Mouse (Mus musculus): ENCODE measurements around the gene Pea15a. TPM values are rescaled to one million over a fixed set of nuclear protein-coding genes. Genes with fewer than 3 reads are reported as not detected.
A peak's percentile ranks its signal among the peaks of the same experiment; 100 is the strongest.

The Pea15a gene
- polyA plus RNA-seq, 1 experiment from 2014 or later: 87.0 TPM

- H3K9me3 ChIP-seq (ENCODE audit: control insufficient read depth, low read length): no peaks in the 10 kb centered on the region
- H3K27ac ChIP-seq (ENCODE audit: low read depth, low read length): no peak overlapping the region
- H3K4me3 ChIP-seq (ENCODE audit: low read length): no peak overlapping the region
- H3K9ac ChIP-seq (ENCODE audit: low read depth, low read length): no peak overlapping the region
- no peaks in the 10 kb centered on the region for H3K4me1 ChIP-seq (ENCODE audit: control insufficient read depth, insufficient read depth, low read length)
- no peaks in the 10 kb centered on the region for H3K27me3 ChIP-seq (ENCODE audit: control insufficient read depth, insufficient read depth, low read length)
- 86% methylated on average over 2 of the region's 2 CpGs for WGBS
- ATAC-seq (ENCODE audit: low FRiP score, low TSS enrichment): no peak
- H3K4me2 ChIP-seq (replicated peaks; ENCODE audit: low read depth, low read length): no peak overlapping the region
- H3K36me3 ChIP-seq (ENCODE audit: control insufficient read depth, insufficient read depth, low read length): peaks cover 90% of the 10 kb centered on the region
These were observed 15.0 kb downstream of the Pea15a start for GRCm38 (mm10) chr1:172191578-172191977.

- H3K27me3 ChIP-seq (ENCODE audit: control insufficient read depth, insufficient read depth, low read length): no peaks in the 10 kb centered on the region
- H3K9ac ChIP-seq (ENCODE audit: low read depth, low read length): no peak overlapping the region
- H3K4me1 ChIP-seq (ENCODE audit: control insufficient read depth, insufficient read depth, low read length): no peaks in the 10 kb centered on the region
- H3K4me2 ChIP-seq (replicated peaks; ENCODE audit: low read depth, low read length): no peak overlapping the region
- no peak overlapping the region for H3K27ac ChIP-seq (ENCODE audit: low read depth, low read length)
- 77% methylated on average over 4 of the region's 4 CpGs for WGBS
- peak; percentile 71; the same call in 1 of the 2 replicates for ATAC-seq (ENCODE audit: low FRiP score, low TSS enrichment)
- no peak overlapping the region for H3K4me3 ChIP-seq (ENCODE audit: low read length)
- H3K9me3 ChIP-seq (ENCODE audit: control insufficient read depth, low read length): no peaks in the 10 kb centered on the region
- peaks cover 83% of the 10 kb centered on the region for H3K36me3 ChIP-seq (ENCODE audit: control insufficient read depth, insufficient read depth, low read length)
These were observed 17.7 kb downstream of the Pea15a start for GRCm38 (mm10) chr1:172188891-172189290.

GRCm38 (mm10) chr1:172186401-172187289 is 20.0 kb downstream of the Pea15a start:
- Histone ChIP-seq H3K9me3 (ENCODE audit: control insufficient read depth, low read length) (no peaks in the 10 kb centered on the region), H3K4me2 (replicated peaks; ENCODE audit: low read depth, low read length) (no peak overlapping the region), H3K36me3 (ENCODE audit: control insufficient read depth, insufficient read depth, low read length) (peaks cover 78% of the 10 kb centered on the region), H3K4me1 (ENCODE audit: control insufficient read depth, insufficient read depth, low read length) (no peaks in the 10 kb centered on the region), H3K27ac (ENCODE audit: low read depth, low read length) (no peak overlapping the region), H3K27me3 (ENCODE audit: control insufficient read depth, insufficient read depth, low read length) (no peaks in the 10 kb centered on the region), H3K4me3 (ENCODE audit: low read length) (no peak overlapping the region), H3K9ac (ENCODE audit: low read depth, low read length) (no peak overlapping the region)
- no peak for ATAC-seq (ENCODE audit: low FRiP score, low TSS enrichment)
- WGBS: 95% methylated on average over 10 of the region's 10 CpGs

- Histone ChIP-seq H3K4me1 (ENCODE audit: control insufficient read depth, insufficient read depth, low read length) (no peaks in the 10 kb centered on the region), H3K9me3 (ENCODE audit: control insufficient read depth, low read length) (no peaks in the 10 kb centered on the region), H3K9ac (ENCODE audit: low read depth, low read length) (no peak overlapping the region), H3K27ac (ENCODE audit: low read depth, low read length) (no peak overlapping the region), H3K4me3 (ENCODE audit: low read length) (no peak overlapping the region), H3K36me3 (ENCODE audit: control insufficient read depth, insufficient read depth, low read length) (peaks cover 80% of the 10 kb centered on the region), H3K4me2 (replicated peaks; ENCODE audit: low read depth, low read length) (no peak overlapping the region), H3K27me3 (ENCODE audit: control insufficient read depth, insufficient read depth, low read length) (no peaks in the 10 kb centered on the region)
- no peak for ATAC-seq (ENCODE audit: low FRiP score, low TSS enrichment)
These were observed 22.7 kb downstream of the Pea15a start for GRCm38 (mm10) chr1:172183915-172184314.

GRCm38 (mm10) chr1:172183056-172183455 is 23.5 kb downstream of the Pea15a start:
- no peak overlapping the region for H3K27ac ChIP-seq (ENCODE audit: low read depth, low read length)
- H3K4me3 ChIP-seq (ENCODE audit: low read length): no peak overlapping the region
- no peak for ATAC-seq (ENCODE audit: low FRiP score, low TSS enrichment)
- WGBS: 96% methylated on average over 6 of the region's 6 CpGs
- no peaks in the 10 kb centered on the region for H3K9me3 ChIP-seq (ENCODE audit: control insufficient read depth, low read length)
- no peak overlapping the region for H3K9ac ChIP-seq (ENCODE audit: low read depth, low read length)
- peaks cover 78% of the 10 kb centered on the region for H3K36me3 ChIP-seq (ENCODE audit: control insufficient read depth, insufficient read depth, low read length)
- no peaks in the 10 kb centered on the region for H3K27me3 ChIP-seq (ENCODE audit: control insufficient read depth, insufficient read depth, low read length)
- no peak overlapping the region for H3K4me2 ChIP-seq (replicated peaks; ENCODE audit: low read depth, low read length)
- H3K4me1 ChIP-seq (ENCODE audit: control insufficient read depth, insufficient read depth, low read length): no peaks in the 10 kb centered on the region

- ATAC-seq (ENCODE audit: low FRiP score, low TSS enrichment): no peak
- Histone ChIP-seq H3K4me2 (replicated peaks; ENCODE audit: low read depth, low read length) (no peak overlapping the region), H3K9me3 (ENCODE audit: control insufficient read depth, low read length) (no peaks in the 10 kb centered on the region), H3K4me3 (ENCODE audit: low read length) (no peak overlapping the region), H3K27ac (ENCODE audit: low read depth, low read length) (no peak overlapping the region), H3K27me3 (ENCODE audit: control insufficient read depth, insufficient read depth, low read length) (no peaks in the 10 kb centered on the region), H3K4me1 (ENCODE audit: control insufficient read depth, insufficient read depth, low read length) (no peaks in the 10 kb centered on the region), H3K36me3 (ENCODE audit: control insufficient read depth, insufficient read depth, low read length) (peaks cover 77% of the 10 kb centered on the region), H3K9ac (ENCODE audit: low read depth, low read length) (no peak overlapping the region)
- 93% methylated on average over 3 of the region's 3 CpGs for WGBS
These were observed 24.8 kb downstream of the Pea15a start for GRCm38 (mm10) chr1:172181777-172182176.

- WGBS: 41% methylated on average over 4 of the region's 4 CpGs
- Histone ChIP-seq H3K4me3 (ENCODE audit: low read length) (no peak overlapping the region), H3K4me1 (ENCODE audit: control insufficient read depth, insufficient read depth, low read length) (no peaks in the 10 kb centered on the region), H3K4me2 (replicated peaks; ENCODE audit: low read depth, low read length) (no peak overlapping the region), H3K36me3 (ENCODE audit: control insufficient read depth, insufficient read depth, low read length) (peaks cover 76% of the 10 kb centered on the region), H3K27ac (ENCODE audit: low read depth, low read length) (no peak overlapping the region), H3K9me3 (ENCODE audit: control insufficient read depth, low read length) (no peaks in the 10 kb centered on the region), H3K27me3 (ENCODE audit: control insufficient read depth, insufficient read depth, low read length) (no peaks in the 10 kb centered on the region), H3K9ac (ENCODE audit: low read depth, low read length) (no peak overlapping the region)
- ATAC-seq (ENCODE audit: low FRiP score, low TSS enrichment): no peak
These were observed 25.7 kb downstream of the Pea15a start for GRCm38 (mm10) chr1:172180881-172181280.

- peaks cover 80% of the 10 kb centered on the region for H3K36me3 ChIP-seq (ENCODE audit: control insufficient read depth, insufficient read depth, low read length)
- no peaks in the 10 kb centered on the region for H3K9me3 ChIP-seq (ENCODE audit: control insufficient read depth, low read length)
- no peaks in the 10 kb centered on the region for H3K27me3 ChIP-seq (ENCODE audit: control insufficient read depth, insufficient read depth, low read length)
- WGBS: 56% methylated on average over 7 of the region's 7 CpGs
- no peak overlapping the region for H3K4me2 ChIP-seq (replicated peaks; ENCODE audit: low read depth, low read length)
- no peaks in the 10 kb centered on the region for H3K4me1 ChIP-seq (ENCODE audit: control insufficient read depth, insufficient read depth, low read length)
- H3K4me3 ChIP-seq (ENCODE audit: low read length): no peak overlapping the region
- H3K27ac ChIP-seq (ENCODE audit: low read depth, low read length): peak overlapping the region; percentile 37; the same call in 1 of the 2 replicates
- no peak overlapping the region for H3K9ac ChIP-seq (ENCODE audit: low read depth, low read length)
- ATAC-seq (ENCODE audit: low FRiP score, low TSS enrichment): no peak
These were observed 27.5 kb downstream of the Pea15a start for GRCm38 (mm10) chr1:172179102-172179501.

GRCm38 (mm10) chr1:172177791-172178190 is 28.8 kb downstream of the Pea15a start:
- WGBS: 84% methylated on average over 7 of the region's 7 CpGs
- no peak for ATAC-seq (ENCODE audit: low FRiP score, low TSS enrichment)
- Histone ChIP-seq H3K4me1 (ENCODE audit: control insufficient read depth, insufficient read depth, low read length) (no peaks in the 10 kb centered on the region), H3K9me3 (ENCODE audit: control insufficient read depth, low read length) (no peaks in the 10 kb centered on the region), H3K36me3 (ENCODE audit: control insufficient read depth, insufficient read depth, low read length) (peaks cover 91% of the 10 kb centered on the region), H3K9ac (ENCODE audit: low read depth, low read length) (no peak overlapping the region), H3K27me3 (ENCODE audit: control insufficient read depth, insufficient read depth, low read length) (no peaks in the 10 kb centered on the region), H3K27ac (ENCODE audit: low read depth, low read length) (no peak overlapping the region), H3K4me3 (ENCODE audit: low read length) (no peak overlapping the region), H3K4me2 (replicated peaks; ENCODE audit: low read depth, low read length) (no peak overlapping the region)
